Mouse (Mus musculus): Measurements from ENCODE around the gene Ip6k3. TPM values are rescaled to one million over a fixed set of nuclear protein-coding genes. Genes with fewer than 3 reads are reported as not detected.
A peak's percentile ranks its signal among the peaks of the same experiment; 100 is the strongest.

Gene Ip6k3
- polyA plus RNA-seq, 1 experiment from 2014 or later, result 0.49 TPM

DNA sequence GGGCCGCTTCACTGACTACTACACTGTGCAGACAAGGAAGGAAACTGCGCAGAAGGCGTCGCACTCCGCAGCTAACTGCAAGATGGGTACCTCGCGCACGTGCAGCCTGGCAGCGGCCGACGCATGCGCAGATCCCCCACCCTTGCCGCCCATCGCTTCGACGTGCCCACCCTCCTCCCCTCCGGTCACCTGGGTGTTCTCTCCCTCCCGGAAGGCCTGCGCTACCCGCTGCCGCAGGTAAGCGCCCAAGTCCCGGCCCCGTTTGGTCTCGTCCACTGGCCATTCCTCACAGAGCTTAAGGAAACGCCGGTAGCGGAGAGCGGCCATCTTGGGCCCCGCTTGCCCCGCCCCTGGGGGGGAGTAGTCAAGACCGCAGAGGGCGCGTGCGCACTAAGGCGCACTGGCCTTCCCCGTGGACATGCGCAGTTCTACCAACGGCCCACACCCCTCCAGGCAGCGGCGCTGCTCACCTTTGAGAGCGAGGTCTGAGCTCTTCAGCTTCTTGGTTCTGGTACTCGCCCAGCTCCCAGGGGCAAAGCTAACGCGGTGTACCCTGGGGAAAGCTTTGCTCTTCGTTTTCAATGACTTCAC lies 33.9 kb downstream of the Ip6k3 start, which contains the start of gene Uqcc2:
Uqcc2 (minus strand) TSS at position 366 of the 591 bp plus-strand sequence.
- peak; percentile 97 for ATAC-seq (replicated peaks; ENCODE audit: extremely low read depth, insufficient read depth, low FRiP score)
- H3K27ac ChIP-seq (ENCODE audit: low read length), result peak within 1 kb of the TSS; percentile 79

DNA sequence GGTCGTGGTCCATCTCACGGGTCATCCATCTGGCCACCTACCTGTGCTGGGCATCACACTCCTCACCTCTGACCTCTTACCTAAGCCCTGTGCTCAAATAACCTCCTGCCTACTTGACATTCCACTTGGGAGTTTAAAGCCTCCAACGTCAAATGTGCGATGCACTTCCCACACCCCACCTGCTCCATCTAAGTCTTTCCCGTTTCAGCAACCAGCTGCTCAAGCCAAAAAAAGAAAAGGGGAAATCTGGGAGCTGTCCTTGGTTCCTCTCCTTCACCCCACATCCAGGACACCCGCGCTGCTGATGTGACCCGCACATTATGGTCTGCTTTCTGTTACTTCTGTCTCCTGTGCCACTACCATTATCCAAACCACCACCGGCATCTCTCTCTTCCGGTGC lies 35.4 kb downstream of the Ip6k3 start:
- no peak for ATAC-seq (replicated peaks; ENCODE audit: extremely low read depth, insufficient read depth, low FRiP score)
- 84% methylated on average over 10 of the region's 10 CpGs for WGBS
- no peaks in the 10 kb centered on the region for H3K27me3 ChIP-seq (ENCODE audit: control insufficient read depth, insufficient read depth, low read length)
- H3K4me3 ChIP-seq (ENCODE audit: low read length), result no peak overlapping the region
- no peaks in the 10 kb centered on the region for H3K36me3 ChIP-seq (ENCODE audit: control insufficient read depth, insufficient read depth)
- H3K4me1 ChIP-seq (ENCODE audit: control insufficient read depth, insufficient read depth, low read length), result peaks cover 21% of the 10 kb centered on the region
- no peak overlapping the region for H3K4me2 ChIP-seq (ENCODE audit: low read depth, low read length)
- no peaks in the 10 kb centered on the region for H3K9me3 ChIP-seq (replicated peaks; ENCODE audit: control insufficient read depth, low read length)
- no peak overlapping the region for H3K27ac ChIP-seq (ENCODE audit: low read length)
- H3K9ac ChIP-seq (ENCODE audit: low read length), result no peak overlapping the region

More for the DNA sequence above, 33.9 kb downstream of the Ip6k3 start, which contains the start of gene Uqcc2:
- Histone ChIP-seq H3K27me3 (ENCODE audit: control insufficient read depth, insufficient read depth, low read length) (no peaks in the 10 kb centered on the region), H3K4me2 (ENCODE audit: low read depth, low read length) (peak within 1 kb of the TSS; percentile 72), H3K9ac (ENCODE audit: low read length) (peak within 1 kb of the TSS; percentile 86), H3K9me3 (replicated peaks; ENCODE audit: control insufficient read depth, low read length) (no peaks in the 10 kb centered on the region), H3K4me1 (ENCODE audit: control insufficient read depth, insufficient read depth, low read length) (peaks cover 21% of the 10 kb centered on the region), H3K4me3 (ENCODE audit: low read length) (peak within 1 kb of the TSS; percentile 84), H3K36me3 (ENCODE audit: control insufficient read depth, insufficient read depth) (no peaks in the 10 kb centered on the region)
- WGBS, result under 1% methylated on average over 46 of the region's 46 CpGs

DNA sequence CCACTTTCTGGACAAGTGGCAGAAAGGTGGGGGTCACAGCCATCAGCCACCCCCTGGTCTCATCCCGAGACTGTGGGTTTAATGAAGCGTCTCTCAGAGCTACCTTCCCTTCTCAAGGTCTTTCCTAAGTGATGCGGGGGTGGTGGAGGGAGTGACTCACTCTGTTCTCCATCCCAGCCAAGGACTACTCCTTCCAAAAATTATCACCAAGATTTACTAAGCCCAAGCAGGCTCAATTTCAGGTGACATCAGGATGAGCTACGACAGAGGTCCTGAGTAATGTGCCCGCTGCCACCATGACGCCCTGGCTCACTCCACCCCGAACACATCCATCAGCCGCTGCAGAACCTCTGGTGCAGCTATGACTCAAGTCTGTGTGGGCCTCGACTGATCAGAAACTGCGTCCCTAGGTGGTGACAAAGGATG lies 36.3 kb downstream of the Ip6k3 start:
- Histone ChIP-seq H3K27ac (ENCODE audit: low read length) (no peak overlapping the region), H3K4me1 (ENCODE audit: control insufficient read depth, insufficient read depth, low read length) (peaks cover 21% of the 10 kb centered on the region), H3K4me2 (ENCODE audit: low read depth, low read length) (no peak overlapping the region), H3K9me3 (replicated peaks; ENCODE audit: control insufficient read depth, low read length) (no peaks in the 10 kb centered on the region), H3K4me3 (ENCODE audit: low read length) (no peak overlapping the region), H3K9ac (ENCODE audit: low read length) (no peak overlapping the region), H3K36me3 (ENCODE audit: control insufficient read depth, insufficient read depth) (no peaks in the 10 kb centered on the region), H3K27me3 (ENCODE audit: control insufficient read depth, insufficient read depth, low read length) (no peaks in the 10 kb centered on the region)
- ATAC-seq (replicated peaks; ENCODE audit: extremely low read depth, insufficient read depth, low FRiP score), result no peak
- 84% methylated on average over 10 of the region's 10 CpGs for WGBS

DNA sequence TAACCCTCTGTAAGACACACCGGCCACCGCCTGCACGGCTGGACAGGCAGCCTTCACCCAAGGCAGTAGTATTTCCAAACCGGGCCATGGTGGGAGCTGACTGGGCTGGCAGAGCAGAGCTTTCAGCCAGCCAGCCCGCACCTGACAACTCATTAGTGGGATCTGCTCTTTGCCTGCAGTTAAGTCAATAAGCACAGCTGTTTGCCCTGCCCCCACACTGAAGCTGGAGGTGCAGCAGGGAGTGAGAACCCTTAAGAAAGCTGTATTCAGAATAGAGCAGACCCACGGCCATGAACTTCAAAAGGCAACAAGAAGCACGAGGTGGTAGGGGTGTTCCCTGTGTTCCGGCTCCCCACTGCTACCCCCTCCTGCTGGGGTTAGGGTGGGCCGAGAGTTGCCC lies 37.3 kb downstream of the Ip6k3 start:
- Histone ChIP-seq H3K9ac (ENCODE audit: low read length) (no peak overlapping the region), H3K36me3 (ENCODE audit: control insufficient read depth, insufficient read depth) (no peaks in the 10 kb centered on the region), H3K9me3 (replicated peaks; ENCODE audit: control insufficient read depth, low read length) (no peaks in the 10 kb centered on the region), H3K4me1 (ENCODE audit: control insufficient read depth, insufficient read depth, low read length) (peaks cover 21% of the 10 kb centered on the region), H3K4me2 (ENCODE audit: low read depth, low read length) (no peak overlapping the region), H3K4me3 (ENCODE audit: low read length) (no peak overlapping the region), H3K27me3 (ENCODE audit: control insufficient read depth, insufficient read depth, low read length) (no peaks in the 10 kb centered on the region), H3K27ac (ENCODE audit: low read length) (no peak overlapping the region)
- no peak for ATAC-seq (replicated peaks; ENCODE audit: extremely low read depth, insufficient read depth, low FRiP score)
- 62% methylated on average over 9 of the region's 9 CpGs for WGBS

GRCm38 (mm10) chr17:27129819-27130218 lies 37.8 kb downstream of the Ip6k3 start:
- Histone ChIP-seq H3K27ac (ENCODE audit: low read length) (no peak overlapping the region), H3K4me2 (ENCODE audit: low read depth, low read length) (no peak overlapping the region), H3K36me3 (ENCODE audit: control insufficient read depth, insufficient read depth) (no peaks in the 10 kb centered on the region), H3K9me3 (replicated peaks; ENCODE audit: control insufficient read depth, low read length) (no peaks in the 10 kb centered on the region), H3K4me3 (ENCODE audit: low read length) (no peak overlapping the region), H3K4me1 (ENCODE audit: control insufficient read depth, insufficient read depth, low read length) (peaks cover 21% of the 10 kb centered on the region), H3K9ac (ENCODE audit: low read length) (no peak overlapping the region), H3K27me3 (ENCODE audit: control insufficient read depth, insufficient read depth, low read length) (no peaks in the 10 kb centered on the region)
- WGBS, result 82% methylated on average over 7 of the region's 7 CpGs
- ATAC-seq (replicated peaks; ENCODE audit: extremely low read depth, insufficient read depth, low FRiP score), result no peak

DNA sequence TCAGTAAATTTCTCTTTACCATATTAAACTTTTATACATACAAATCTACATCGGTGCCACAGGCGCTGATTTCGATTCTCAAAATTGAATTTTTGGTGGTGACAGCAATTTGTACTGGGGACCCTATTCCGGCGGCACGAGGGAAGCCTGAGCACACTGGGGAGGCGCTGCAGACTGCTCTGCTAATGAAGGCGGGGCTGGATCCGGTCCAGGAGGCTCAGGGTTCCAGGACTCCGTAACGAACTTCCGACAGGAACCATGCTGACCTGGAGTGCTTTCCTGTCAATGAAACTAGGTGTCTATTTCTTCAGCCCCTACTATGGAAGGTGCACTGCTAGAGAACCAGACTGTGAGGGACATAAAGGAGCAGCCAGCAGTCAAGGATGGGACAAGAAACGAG lies 38.3 kb downstream of the Ip6k3 start:
- no peak for ATAC-seq (replicated peaks; ENCODE audit: extremely low read depth, insufficient read depth, low FRiP score)
- Histone ChIP-seq H3K27ac (ENCODE audit: low read length) (no peak overlapping the region), H3K9me3 (replicated peaks; ENCODE audit: control insufficient read depth, low read length) (no peaks in the 10 kb centered on the region), H3K4me1 (ENCODE audit: control insufficient read depth, insufficient read depth, low read length) (peaks cover 20% of the 10 kb centered on the region), H3K9ac (ENCODE audit: low read length) (no peak overlapping the region), H3K4me3 (ENCODE audit: low read length) (no peak overlapping the region), H3K4me2 (ENCODE audit: low read depth, low read length) (no peak overlapping the region), H3K27me3 (ENCODE audit: control insufficient read depth, insufficient read depth, low read length) (no peaks in the 10 kb centered on the region), H3K36me3 (ENCODE audit: control insufficient read depth, insufficient read depth) (no peaks in the 10 kb centered on the region)
- WGBS, result 71% methylated on average over 13 of the region's 13 CpGs

DNA sequence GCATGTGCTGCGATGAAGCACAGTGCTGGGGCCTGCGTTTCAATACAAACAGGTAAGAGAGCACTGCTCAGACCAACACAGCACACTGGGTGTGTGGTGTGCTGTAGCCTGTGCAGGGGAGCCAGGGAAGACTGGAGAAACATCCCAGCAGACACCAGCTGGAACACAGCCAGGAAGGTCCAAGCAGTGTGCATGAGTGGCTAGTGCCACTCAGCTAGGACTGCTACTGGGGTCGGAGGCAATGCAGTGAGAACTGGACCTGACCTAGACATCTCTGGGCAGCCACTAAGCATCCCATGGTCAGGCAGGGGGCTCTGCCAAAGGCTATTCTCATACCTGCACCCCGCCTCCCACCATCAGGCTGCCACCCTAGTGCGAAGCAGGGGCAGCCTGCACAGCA lies 39.4 kb downstream of the Ip6k3 start:
- no peak for ATAC-seq (replicated peaks; ENCODE audit: extremely low read depth, insufficient read depth, low FRiP score)
- WGBS, result 83% methylated on average over 5 of the region's 5 CpGs
- Histone ChIP-seq H3K4me3 (ENCODE audit: low read length) (no peak overlapping the region), H3K27ac (ENCODE audit: low read length) (no peak overlapping the region), H3K4me1 (ENCODE audit: control insufficient read depth, insufficient read depth, low read length) (peaks cover 13% of the 10 kb centered on the region), H3K9me3 (replicated peaks; ENCODE audit: control insufficient read depth, low read length) (no peaks in the 10 kb centered on the region), H3K27me3 (ENCODE audit: control insufficient read depth, insufficient read depth, low read length) (no peaks in the 10 kb centered on the region), H3K36me3 (ENCODE audit: control insufficient read depth, insufficient read depth) (no peaks in the 10 kb centered on the region), H3K9ac (ENCODE audit: low read length) (no peak overlapping the region), H3K4me2 (ENCODE audit: low read depth, low read length) (no peak overlapping the region)

DNA sequence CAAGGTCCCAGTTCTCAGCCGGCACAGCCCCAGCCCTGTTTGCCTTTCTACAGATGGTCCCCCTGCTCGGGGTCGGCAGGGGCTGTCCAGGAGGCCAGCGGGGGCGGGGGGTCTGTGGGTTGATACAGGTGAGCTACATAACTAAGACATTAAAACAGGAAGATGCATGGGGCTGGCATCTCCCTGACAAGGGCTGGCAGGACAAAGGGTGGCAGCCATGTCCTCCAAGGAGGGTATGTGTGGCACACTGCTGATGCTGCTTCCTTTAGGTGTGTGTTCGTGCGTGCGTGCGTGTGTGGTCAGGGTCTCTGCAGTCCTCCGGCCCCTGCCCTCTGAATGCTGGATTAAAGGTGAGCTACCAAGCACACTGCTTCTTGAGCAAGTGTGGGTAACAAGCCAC lies 40.6 kb downstream of the Ip6k3 start:
- Histone ChIP-seq H3K4me1 (ENCODE audit: control insufficient read depth, insufficient read depth, low read length) (peaks cover 9% of the 10 kb centered on the region; the same call in 1 of the 2 replicates), H3K27ac (ENCODE audit: low read length) (no peak overlapping the region), H3K9me3 (replicated peaks; ENCODE audit: control insufficient read depth, low read length) (no peaks in the 10 kb centered on the region), H3K4me3 (ENCODE audit: low read length) (no peak overlapping the region), H3K27me3 (ENCODE audit: control insufficient read depth, insufficient read depth, low read length) (no peaks in the 10 kb centered on the region), H3K36me3 (ENCODE audit: control insufficient read depth, insufficient read depth) (peaks cover 9% of the 10 kb centered on the region), H3K9ac (ENCODE audit: low read length) (no peak overlapping the region), H3K4me2 (ENCODE audit: low read depth, low read length) (no peak overlapping the region)
- ATAC-seq (replicated peaks; ENCODE audit: extremely low read depth, insufficient read depth, low FRiP score), result no peak
- 74% methylated on average over 10 of the region's 10 CpGs for WGBS

DNA sequence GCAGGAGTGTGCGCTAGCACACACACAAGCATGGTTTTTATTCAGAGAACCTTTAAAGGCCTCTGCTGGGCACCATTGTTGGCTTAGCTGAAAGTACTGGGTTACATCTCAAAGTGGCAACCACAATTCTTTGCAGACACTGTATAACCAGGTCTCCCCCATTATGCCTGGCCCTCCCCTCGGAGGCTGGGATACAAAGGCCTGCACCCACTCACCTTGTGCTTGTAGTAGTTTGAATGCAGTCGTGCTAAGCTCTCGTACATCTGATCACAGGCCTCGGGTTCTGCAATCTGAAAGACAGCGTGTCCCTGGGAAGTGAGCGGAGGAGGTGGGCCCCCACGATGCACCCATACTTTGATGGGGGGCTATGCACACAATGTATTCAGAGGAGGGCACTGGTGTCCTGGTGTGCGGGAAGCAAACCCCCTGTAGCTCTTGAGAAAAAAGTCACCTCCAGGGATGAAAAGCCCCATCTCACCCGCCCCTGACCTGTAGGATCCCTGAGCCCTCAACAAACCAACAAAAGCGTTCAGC lies 41.9 kb downstream of the Ip6k3 start:
- no peak overlapping the region for H3K27ac ChIP-seq (ENCODE audit: low read length)
- H3K9me3 ChIP-seq (replicated peaks; ENCODE audit: control insufficient read depth, low read length), result no peaks in the 10 kb centered on the region
- no peak overlapping the region for H3K9ac ChIP-seq (ENCODE audit: low read length)
- no peak for ATAC-seq (replicated peaks; ENCODE audit: extremely low read depth, insufficient read depth, low FRiP score)
- H3K36me3 ChIP-seq (ENCODE audit: control insufficient read depth, insufficient read depth), result peaks cover 11% of the 10 kb centered on the region
- 89% methylated on average over 11 of the region's 11 CpGs for WGBS
- no peak overlapping the region for H3K4me2 ChIP-seq (ENCODE audit: low read depth, low read length)
- H3K4me1 ChIP-seq (ENCODE audit: control insufficient read depth, insufficient read depth, low read length), result peaks cover 9% of the 10 kb centered on the region; the same call in 1 of the 2 replicates
- no peaks in the 10 kb centered on the region for H3K27me3 ChIP-seq (ENCODE audit: control insufficient read depth, insufficient read depth, low read length)
- H3K4me3 ChIP-seq (ENCODE audit: low read length), result no peak overlapping the region
